Mouse (Mus musculus) forebrain, embryonic 16.5 days (tissue): ENCODE results near the gene Fgf22. TPM values are rescaled to one million over a fixed set of nuclear protein-coding genes. Genes with fewer than 3 reads are reported as not detected.

Experiments
- ATAC-seq: fragments of 200-750 bp; cut with Nextera tagmentation; 2 replicates; pipeline ENCODE4 v1.8.0; 2017; ENCODE audit warnings: mild to moderate bottlenecking, moderate library complexity
- H3K27ac ChIP-seq: fragments of 300-500 bp; sonication (generic); 2 replicates; pipeline ENCODE4 v1.5.1; 2014; ENCODE audit warnings: low read length, control low read depth
- H3K27me3 ChIP-seq: fragments of 300-500 bp; sonication (generic); replicated peaks from 2 replicates; pipeline ENCODE4 v1.6.1; 2014; ENCODE audit warnings: low read length; ENCODE audit not compliant: control insufficient read depth, insufficient read depth
- H3K36me3 ChIP-seq: fragments of 300-500 bp; sonication (generic); 2 replicates; pipeline ENCODE4 v1.6.1; 2014; ENCODE audit not compliant: control insufficient read depth, insufficient read depth
- H3K4me1 ChIP-seq: fragments of 300-500 bp; sonication (generic); replicated peaks from 2 replicates; pipeline ENCODE4 v1.6.1; 2014; ENCODE audit warnings: low read length; ENCODE audit not compliant: control insufficient read depth, insufficient read depth
- H3K4me2 ChIP-seq: fragments of 300-500 bp; sonication (generic); 2 replicates; pipeline ENCODE4 v1.6.1; 2014; ENCODE audit warnings: mild to moderate bottlenecking, low read length, control low read depth
- H3K4me3 ChIP-seq: fragments of 300-500 bp; sonication (generic); replicated peaks from 2 replicates; pipeline ENCODE4 v1.5.1; 2014; ENCODE audit warnings: mild to moderate bottlenecking, low read length, control low read depth
- H3K9ac ChIP-seq: fragments of 300-500 bp; sonication (generic); replicated peaks from 2 replicates; pipeline ENCODE4 v1.6.1; 2014; ENCODE audit warnings: low read depth, low read length, control low read depth
- H3K9me3 ChIP-seq: fragments of 300-500 bp; sonication (generic); 2 replicates; pipeline ENCODE4 v1.6.1; 2016; ENCODE audit warnings: low read length; ENCODE audit not compliant: control insufficient read depth
- WGBS: fragments of 180-500 bp; shearing (Covaris S2); extraction: QIAGEN DNeasy Blood & Tissue Kit; methylation state at CpG from one replicate; pipeline ENCODE4 v1.1.7; 2014; 5-methylcytosine and 5-hydroxymethylcytosine counted together
- polyA plus RNA-seq: library from polyadenylated mRNA; unstranded; fragments of >200 nt; fragmentation: Nextera tagmentation; extraction: Ambion mirVana; gene quantifications from 2 replicates; pipeline ENCODE4 v1.2.1, GENCODE M21; 2015

Fgf22 gene
- polyA plus RNA-seq, 1 experiment from 2014 or later = 0.73 TPM

GRCm38 (mm10) chr10:79793051-79793737 lies 38.3 kb downstream of the Fgf22 start, which contains the start of gene Palm:
Palm (plus strand) TSS chr10:79793572.
- Histone ChIP-seq H3K4me1 (peaks cover 32% of the 10 kb centered on the region), H3K27me3 (no peaks in the 10 kb centered on the region), H3K4me2 (peak within 1 kb of the TSS; percentile 96), H3K4me3 (peak within 1 kb of the TSS; percentile 94), H3K27ac (peak within 1 kb of the TSS; percentile 89), H3K9me3 (no peaks in the 10 kb centered on the region), H3K9ac (peak within 1 kb of the TSS; percentile 99), H3K36me3 (no peaks in the 10 kb centered on the region)
- ATAC-seq = peak; percentile 77
- WGBS = 4% methylated on average over 50 of the region's 51 CpGs

- Histone ChIP-seq H3K27me3 (no peaks in the 10 kb centered on the region), H3K4me3 (peak overlapping the region; percentile 94), H3K4me2 (peak overlapping the region; percentile 96), H3K4me1 (peaks cover 32% of the 10 kb centered on the region), H3K27ac (peak overlapping the region; percentile 89), H3K9me3 (no peaks in the 10 kb centered on the region), H3K9ac (peak overlapping the region; percentile 99), H3K36me3 (no peaks in the 10 kb centered on the region)
- WGBS = under 1% methylated on average over 38 of the region's 38 CpGs
- ATAC-seq = peak; percentile 68
These were observed 39.0 kb downstream of the Fgf22 start for GRCm38 (mm10) chr10:79793738-79794490.

- ATAC-seq = peak; percentile 15
- Histone ChIP-seq H3K4me2 (peak overlapping the region; percentile 96), H3K27ac (peak overlapping the region; percentile 89), H3K4me1 (peaks cover 32% of the 10 kb centered on the region), H3K9ac (peak overlapping the region; percentile 99), H3K4me3 (peak overlapping the region; percentile 94), H3K36me3 (no peaks in the 10 kb centered on the region), H3K9me3 (no peaks in the 10 kb centered on the region), H3K27me3 (no peaks in the 10 kb centered on the region)
- 2% methylated on average over 10 of the region's 10 CpGs for WGBS
These were observed 39.6 kb downstream of the Fgf22 start for GRCm38 (mm10) chr10:79794491-79794931.

GRCm38 (mm10) chr10:79795905-79796304 lies 41.0 kb downstream of the Fgf22 start:
- Histone ChIP-seq H3K9me3 (no peaks in the 10 kb centered on the region), H3K4me1 (peaks cover 36% of the 10 kb centered on the region), H3K4me2 (no peak overlapping the region), H3K27me3 (no peaks in the 10 kb centered on the region), H3K36me3 (no peaks in the 10 kb centered on the region), H3K4me3 (no peak overlapping the region), H3K27ac (no peak overlapping the region), H3K9ac (no peak overlapping the region)
- no peak for ATAC-seq
- 97% methylated on average over 3 of the region's 3 CpGs for WGBS

- Histone ChIP-seq H3K27me3 (no peaks in the 10 kb centered on the region), H3K9me3 (no peaks in the 10 kb centered on the region), H3K4me2 (no peak overlapping the region), H3K4me3 (no peak overlapping the region), H3K36me3 (no peaks in the 10 kb centered on the region), H3K9ac (no peak overlapping the region), H3K4me1 (peaks cover 48% of the 10 kb centered on the region), H3K27ac (no peak overlapping the region)
- 57% methylated on average over 15 of the region's 15 CpGs for WGBS
- ATAC-seq = no peak
These were observed 42.5 kb downstream of the Fgf22 start for GRCm38 (mm10) chr10:79797326-79797725.

GRCm38 (mm10) chr10:79798289-79798928 lies 43.5 kb downstream of the Fgf22 start:
- H3K9ac ChIP-seq = no peak overlapping the region
- H3K27me3 ChIP-seq = no peaks in the 10 kb centered on the region
- peaks cover 56% of the 10 kb centered on the region for H3K4me1 ChIP-seq
- no peak overlapping the region for H3K4me3 ChIP-seq
- H3K9me3 ChIP-seq = no peaks in the 10 kb centered on the region
- H3K27ac ChIP-seq = no peak overlapping the region
- no peaks in the 10 kb centered on the region for H3K36me3 ChIP-seq
- no peak for ATAC-seq
- 89% methylated on average over 12 of the region's 12 CpGs for WGBS
- H3K4me2 ChIP-seq = no peak overlapping the region

- Histone ChIP-seq H3K36me3 (no peaks in the 10 kb centered on the region), H3K9ac (no peak overlapping the region), H3K27me3 (no peaks in the 10 kb centered on the region), H3K27ac (peak overlapping the region; percentile 38; the same call in 1 of the 2 replicates), H3K4me1 (peaks cover 65% of the 10 kb centered on the region), H3K9me3 (no peaks in the 10 kb centered on the region), H3K4me2 (no peak overlapping the region), H3K4me3 (no peak overlapping the region)
- WGBS = 80% methylated on average over 11 of the region's 11 CpGs
- no peak for ATAC-seq
These were observed 45.6 kb downstream of the Fgf22 start for GRCm38 (mm10) chr10:79800508-79800907.

GRCm38 (mm10) chr10:79801837-79802236 lies 47.0 kb downstream of the Fgf22 start:
- Histone ChIP-seq H3K27me3 (no peaks in the 10 kb centered on the region), H3K4me2 (no peak overlapping the region), H3K9me3 (no peaks in the 10 kb centered on the region), H3K4me1 (peaks cover 55% of the 10 kb centered on the region), H3K9ac (peak overlapping the region; percentile 31), H3K4me3 (no peak overlapping the region), H3K27ac (peak overlapping the region; percentile 73), H3K36me3 (no peaks in the 10 kb centered on the region)
- WGBS = 47% methylated on average over 3 of the region's 3 CpGs
- no peak for ATAC-seq

GRCm38 (mm10) chr10:79802331-79802971 lies 47.6 kb downstream of the Fgf22 start:
- Histone ChIP-seq H3K36me3 (no peaks in the 10 kb centered on the region), H3K4me1 (peaks cover 50% of the 10 kb centered on the region), H3K9me3 (no peaks in the 10 kb centered on the region), H3K27ac (peak overlapping the region; percentile 91), H3K27me3 (no peaks in the 10 kb centered on the region), H3K9ac (peak overlapping the region; percentile 30; the same call in 1 of the 2 replicates), H3K4me2 (no peak overlapping the region), H3K4me3 (no peak overlapping the region)
- 32% methylated on average over 9 of the region's 11 CpGs for WGBS
- ATAC-seq = no peak
